Mouse (Mus musculus): ENCODE measurements around the gene Brd3os. TPM values are rescaled to one million over a fixed set of nuclear protein-coding genes. Genes with fewer than 3 reads are reported as not detected.

Gene Brd3os
- polyA plus RNA-seq, 1 experiment from 2014 or later = 11.2 TPM

GRCm38 (mm10) chr2:27425751-27426405, 16.2 kb upstream of the Brd3os start:
- Histone ChIP-seq H3K36me3 (no peaks in the 10 kb centered on the region), H3K4me3 (replicated peaks) (peak overlapping the region; percentile 78), H3K9me3 (replicated peaks) (no peaks in the 10 kb centered on the region), H3K4me2 (peak overlapping the region; percentile 99), H3K27me3 (no peaks in the 10 kb centered on the region), H3K4me1 (peaks cover 52% of the 10 kb centered on the region), H3K9ac (peak overlapping the region; percentile 71), H3K27ac (peak overlapping the region; percentile 87)
- 0 out of 2 replicates have a peak, but pooled peaks have one; percentile 8 for ATAC-seq (replicated peaks; ENCODE audit: low FRiP score)
- WGBS = under 1% methylated on average over 59 of the region's 60 CpGs

GRCm38 (mm10) chr2:27426406-27426854, 15.7 kb upstream of the Brd3os start:
- peak overlapping the region; percentile 99 for H3K4me2 ChIP-seq
- no peaks in the 10 kb centered on the region for H3K9me3 ChIP-seq (replicated peaks)
- peak overlapping the region; percentile 71 for H3K9ac ChIP-seq
- H3K4me1 ChIP-seq = peaks cover 48% of the 10 kb centered on the region
- ATAC-seq (replicated peaks; ENCODE audit: low FRiP score) = peak; percentile 59
- H3K36me3 ChIP-seq = no peaks in the 10 kb centered on the region
- H3K27me3 ChIP-seq = no peaks in the 10 kb centered on the region
- H3K4me3 ChIP-seq (replicated peaks) = peak overlapping the region; percentile 78
- peak overlapping the region; percentile 87 for H3K27ac ChIP-seq
- WGBS = 0% methylated on average over 63 of the region's 64 CpGs

GRCm38 (mm10) chr2:27426855-27427457, 15.2 kb upstream of the Brd3os start, which contains the start of gene Vav2:
Vav2 (minus strand) TSS chr2:27427033.
- Histone ChIP-seq H3K27ac (peak within 1 kb of the TSS; percentile 87), H3K36me3 (no peaks in the 10 kb centered on the region), H3K9me3 (replicated peaks) (no peaks in the 10 kb centered on the region), H3K4me1 (peaks cover 43% of the 10 kb centered on the region), H3K4me3 (replicated peaks) (peak within 1 kb of the TSS; percentile 78), H3K27me3 (no peaks in the 10 kb centered on the region), H3K9ac (peak within 1 kb of the TSS; percentile 71), H3K4me2 (peak within 1 kb of the TSS; percentile 99)
- WGBS = 1% methylated on average over 57 of the region's 58 CpGs
- ATAC-seq (replicated peaks; ENCODE audit: low FRiP score) = peak; percentile 93

GRCm38 (mm10) chr2:27428071-27428470, 14.1 kb upstream of the Brd3os start:
- Histone ChIP-seq H3K4me3 (replicated peaks) (no peak overlapping the region), H3K9ac (no peak overlapping the region), H3K27me3 (no peaks in the 10 kb centered on the region), H3K4me1 (peaks cover 41% of the 10 kb centered on the region), H3K9me3 (replicated peaks) (no peaks in the 10 kb centered on the region), H3K27ac (peak overlapping the region; percentile 33; the same call in 1 of the 2 replicates), H3K4me2 (0 out of 2 replicates have a peak overlapping the region, but pooled peaks have one; percentile 99), H3K36me3 (no peaks in the 10 kb centered on the region)
- ATAC-seq (replicated peaks; ENCODE audit: low FRiP score) = no peak
- WGBS = 0% methylated on average over 4 of the region's 4 CpGs

GRCm38 (mm10) chr2:27430621-27431020, 11.5 kb upstream of the Brd3os start:
- 90% methylated on average over 7 of the region's 7 CpGs for WGBS
- ATAC-seq (replicated peaks; ENCODE audit: low FRiP score) = no peak

GRCm38 (mm10) chr2:27432599-27432998, 9.5 kb upstream of the Brd3os start:
- WGBS = 70% methylated on average over 2 of the region's 2 CpGs
- H3K9me3 ChIP-seq (replicated peaks) = no peaks in the 10 kb centered on the region
- H3K4me2 ChIP-seq = no peak overlapping the region
- no peaks in the 10 kb centered on the region for H3K27me3 ChIP-seq
- H3K27ac ChIP-seq = no peak overlapping the region
- ATAC-seq (replicated peaks; ENCODE audit: low FRiP score) = no peak
- H3K36me3 ChIP-seq = no peaks in the 10 kb centered on the region
- no peak overlapping the region for H3K4me3 ChIP-seq (replicated peaks)
- peaks cover 4% of the 10 kb centered on the region for H3K4me1 ChIP-seq
- H3K9ac ChIP-seq = no peak overlapping the region

More at GRCm38 (mm10) chr2:27430621-27431020, 11.5 kb upstream of the Brd3os start:
- Histone ChIP-seq H3K9ac (no peak overlapping the region), H3K4me1 (peaks cover 16% of the 10 kb centered on the region), H3K4me3 (replicated peaks) (no peak overlapping the region), H3K27me3 (no peaks in the 10 kb centered on the region), H3K36me3 (no peaks in the 10 kb centered on the region), H3K4me2 (no peak overlapping the region), H3K9me3 (replicated peaks) (no peaks in the 10 kb centered on the region), H3K27ac (no peak overlapping the region)

- 67% methylated on average over 1 of the region's 1 CpGs for WGBS
- peaks cover 17% of the 10 kb centered on the region for H3K4me1 ChIP-seq
- no peak overlapping the region for H3K4me3 ChIP-seq (replicated peaks)
- H3K9ac ChIP-seq = no peak overlapping the region
- no peaks in the 10 kb centered on the region for H3K9me3 ChIP-seq (replicated peaks)
- H3K27me3 ChIP-seq = no peaks in the 10 kb centered on the region
- H3K27ac ChIP-seq = no peak overlapping the region
- no peaks in the 10 kb centered on the region for H3K36me3 ChIP-seq
- ATAC-seq (replicated peaks; ENCODE audit: low FRiP score) = no peak
- no peak overlapping the region for H3K4me2 ChIP-seq
These were observed 4.2 kb upstream of the Brd3os start for GRCm38 (mm10) chr2:27437876-27438275.

- Histone ChIP-seq H3K9ac (no peak overlapping the region), H3K27ac (no peak overlapping the region), H3K27me3 (no peaks in the 10 kb centered on the region), H3K4me3 (replicated peaks) (no peak overlapping the region), H3K4me2 (no peak overlapping the region), H3K4me1 (peaks cover 21% of the 10 kb centered on the region), H3K36me3 (no peaks in the 10 kb centered on the region), H3K9me3 (replicated peaks) (no peaks in the 10 kb centered on the region)
- ATAC-seq (replicated peaks; ENCODE audit: low FRiP score) = no peak
- 11% methylated on average over 11 of the region's 11 CpGs for WGBS
These were observed 3.8 kb upstream of the Brd3os start for GRCm38 (mm10) chr2:27438281-27438680.

- peak; percentile 63 for ATAC-seq (replicated peaks; ENCODE audit: low FRiP score)
- no peaks in the 10 kb centered on the region for H3K27me3 ChIP-seq
- peak overlapping the region; percentile 81 for H3K4me2 ChIP-seq
- WGBS = 30% methylated on average over 20 of the region's 20 CpGs
- peak overlapping the region; percentile 71 for H3K9ac ChIP-seq
- H3K4me3 ChIP-seq (replicated peaks) = peak overlapping the region; percentile 72
- H3K27ac ChIP-seq = peak overlapping the region; percentile 74
- H3K36me3 ChIP-seq = peaks cover 40% of the 10 kb centered on the region
- peaks cover 22% of the 10 kb centered on the region for H3K4me1 ChIP-seq
- no peaks in the 10 kb centered on the region for H3K9me3 ChIP-seq (replicated peaks)
These were observed 755 bp downstream of the Brd3os start for GRCm38 (mm10) chr2:27442708-27443449.

GRCm38 (mm10) chr2:27443450-27443708, 1.3 kb downstream of the Brd3os start:
- H3K4me2 ChIP-seq = peak overlapping the region; percentile 81
- 76% methylated on average over 5 of the region's 5 CpGs for WGBS
- no peaks in the 10 kb centered on the region for H3K9me3 ChIP-seq (replicated peaks)
- H3K9ac ChIP-seq = no peak overlapping the region
- H3K4me1 ChIP-seq = peaks cover 17% of the 10 kb centered on the region
- peaks cover 45% of the 10 kb centered on the region for H3K36me3 ChIP-seq
- no peaks in the 10 kb centered on the region for H3K27me3 ChIP-seq
- ATAC-seq (replicated peaks; ENCODE audit: low FRiP score) = no peak
- no peak overlapping the region for H3K27ac ChIP-seq
- peak overlapping the region; percentile 72; the same call in 1 of the 2 replicates for H3K4me3 ChIP-seq (replicated peaks)

- Histone ChIP-seq H3K27me3 (no peaks in the 10 kb centered on the region), H3K27ac (no peak overlapping the region), H3K9ac (no peak overlapping the region), H3K4me3 (replicated peaks) (no peak overlapping the region), H3K36me3 (peaks cover 70% of the 10 kb centered on the region), H3K4me2 (no peak overlapping the region), H3K9me3 (replicated peaks) (no peaks in the 10 kb centered on the region), H3K4me1 (peaks cover 16% of the 10 kb centered on the region)
- WGBS = 86% methylated on average over 3 of the region's 3 CpGs
- ATAC-seq (replicated peaks; ENCODE audit: low FRiP score) = no peak
These were observed 3.8 kb downstream of the Brd3os start for GRCm38 (mm10) chr2:27445910-27446309.

- ATAC-seq (replicated peaks; ENCODE audit: low FRiP score) = no peak
- peaks cover 79% of the 10 kb centered on the region for H3K36me3 ChIP-seq
- WGBS = 91% methylated on average over 8 of the region's 8 CpGs
These were observed 4.7 kb downstream of the Brd3os start for GRCm38 (mm10) chr2:27446812-27447211.

More at GRCm38 (mm10) chr2:27446812-27447211, 4.7 kb downstream of the Brd3os start:
- no peaks in the 10 kb centered on the region for H3K27me3 ChIP-seq
- no peak overlapping the region for H3K4me3 ChIP-seq (replicated peaks)
- no peak overlapping the region for H3K9ac ChIP-seq
- no peaks in the 10 kb centered on the region for H3K9me3 ChIP-seq (replicated peaks)
- H3K4me2 ChIP-seq = no peak overlapping the region
- peaks cover 14% of the 10 kb centered on the region for H3K4me1 ChIP-seq
- no peak overlapping the region for H3K27ac ChIP-seq
